Mouse (Mus musculus): ENCODE data around the gene 3110001I22Rik. TPM values are rescaled to one million over a fixed set of nuclear protein-coding genes. Genes with fewer than 3 reads are reported as not detected.

The 3110001I22Rik gene
- total and polyA plus RNA-seq, 2 experiments from 2014 or later, result 4.3 to 4.8 TPM

- ATAC-seq (no peak), DNase-seq (ENCODE audit: low spot score) (no peak)
- H3K4me2 ChIP-seq (ENCODE audit: low read depth, low read length), result no peak overlapping the region
- no peak overlapping the region for H3K9ac ChIP-seq (replicated peaks; ENCODE audit: low read length)
- no peaks in the 10 kb centered on the region for H3K36me3 ChIP-seq (ENCODE audit: insufficient read depth, low read length)
- no peak overlapping the region for H3K27ac ChIP-seq
- H3K4me1 ChIP-seq (ENCODE audit: insufficient read depth, low read length), result no peaks in the 10 kb centered on the region
- no peak overlapping the region for H3K4me3 ChIP-seq (ENCODE audit: low read length)
- H3K9me3 ChIP-seq (ENCODE audit: low read length), result no peaks in the 10 kb centered on the region
- H3K27me3 ChIP-seq (ENCODE audit: insufficient read depth, low read length), result no peaks in the 10 kb centered on the region
- 94% methylated on average over 3 of the region's 3 CpGs for WGBS
- TF ChIP-seq CTCF (IDR thresholded peaks at IDR 0.05; ENCODE audit: low read depth), result no peak
These were observed 43.2 kb downstream of the 3110001I22Rik start for GRCm38 (mm10) chr16:13714910-13715309.

- DNase-seq (ENCODE audit: low spot score) (no peak), ATAC-seq (no peak)
- WGBS, result 74% methylated on average over 2 of the region's 2 CpGs
- Histone ChIP-seq H3K36me3 (ENCODE audit: insufficient read depth, low read length) (no peaks in the 10 kb centered on the region), H3K27ac (no peak overlapping the region), H3K4me2 (ENCODE audit: low read depth, low read length) (no peak overlapping the region), H3K27me3 (ENCODE audit: insufficient read depth, low read length) (no peaks in the 10 kb centered on the region), H3K4me1 (ENCODE audit: insufficient read depth, low read length) (no peaks in the 10 kb centered on the region), H3K4me3 (ENCODE audit: low read length) (no peak overlapping the region), H3K9me3 (ENCODE audit: low read length) (no peaks in the 10 kb centered on the region), H3K9ac (replicated peaks; ENCODE audit: low read length) (no peak overlapping the region)
- TF ChIP-seq CTCF (IDR thresholded peaks at IDR 0.05; ENCODE audit: low read depth), result no peak
These were observed 45.3 kb downstream of the 3110001I22Rik start for GRCm38 (mm10) chr16:13716821-13717553.

DNA sequence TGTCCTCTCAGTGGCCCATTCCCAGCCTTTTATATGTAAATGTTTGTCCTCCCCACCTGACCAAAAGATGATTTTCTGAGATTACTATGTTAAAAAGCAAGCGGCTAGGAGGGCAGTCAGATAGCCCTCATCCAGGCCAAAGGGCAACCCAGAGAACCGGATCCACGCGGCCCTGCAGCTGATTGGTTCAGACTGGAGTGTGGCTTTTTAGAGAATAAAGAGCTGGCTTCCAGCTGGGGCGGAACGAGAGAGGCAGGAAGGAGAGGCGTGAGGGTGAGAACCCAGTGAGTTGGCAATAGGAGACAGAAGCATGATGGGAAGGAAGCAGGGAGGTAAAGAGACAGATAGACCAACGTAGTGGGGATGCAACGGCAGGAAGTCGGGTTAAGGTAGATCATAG is 51.2 kb downstream of the 3110001I22Rik start:
- Histone ChIP-seq H3K27me3 (ENCODE audit: insufficient read depth, low read length) (no peaks in the 10 kb centered on the region), H3K4me1 (ENCODE audit: insufficient read depth, low read length) (no peaks in the 10 kb centered on the region), H3K27ac (no peak overlapping the region), H3K9ac (replicated peaks; ENCODE audit: low read length) (no peak overlapping the region), H3K9me3 (ENCODE audit: low read length) (no peaks in the 10 kb centered on the region), H3K4me3 (ENCODE audit: low read length) (no peak overlapping the region), H3K36me3 (ENCODE audit: insufficient read depth, low read length) (no peaks in the 10 kb centered on the region), H3K4me2 (ENCODE audit: low read depth, low read length) (no peak overlapping the region)
- no peak for TF ChIP-seq CTCF (IDR thresholded peaks at IDR 0.05; ENCODE audit: low read depth)
- DNase-seq (ENCODE audit: low spot score) (no peak), ATAC-seq (no peak)
- WGBS, result 33% methylated on average over 10 of the region's 10 CpGs

- no peaks in the 10 kb centered on the region for H3K9me3 ChIP-seq (ENCODE audit: low read length)
- TF ChIP-seq CTCF (IDR thresholded peaks at IDR 0.05; ENCODE audit: low read depth), result no peak
- no peak overlapping the region for H3K9ac ChIP-seq (replicated peaks; ENCODE audit: low read length)
- no peak overlapping the region for H3K27ac ChIP-seq
- 81% methylated on average over 5 of the region's 5 CpGs for WGBS
- no peaks in the 10 kb centered on the region for H3K4me1 ChIP-seq (ENCODE audit: insufficient read depth, low read length)
- H3K27me3 ChIP-seq (ENCODE audit: insufficient read depth, low read length), result no peaks in the 10 kb centered on the region
- no peaks in the 10 kb centered on the region for H3K36me3 ChIP-seq (ENCODE audit: insufficient read depth, low read length)
- no peak overlapping the region for H3K4me2 ChIP-seq (ENCODE audit: low read depth, low read length)
- no peak for DNase-seq (ENCODE audit: low spot score)
- no peak overlapping the region for H3K4me3 ChIP-seq (ENCODE audit: low read length)
- no peak for ATAC-seq
These were observed 56.1 kb downstream of the 3110001I22Rik start for GRCm38 (mm10) chr16:13727811-13728335.

Other genes with a start within 250 kb of the 3110001I22Rik start
- gene Parn, start 3.8 kb upstream of the 3110001I22Rik start, total RNA-seq (2014; rRNA removed), result 13.2 and 13.3 TPM in 2 replicates
- gene Parn, start 3.8 kb upstream of the 3110001I22Rik start, polyA plus RNA-seq (2015; fragmentation: Nextera tagmentation; extraction: Ambion mirVana), result 31.1 and 32.1 TPM in 2 replicates
- 31.6 and 40.5 TPM in 2 replicates for gene Bfar, start 71 bp upstream of the 3110001I22Rik start, total RNA-seq (2014; rRNA removed)
- 38.8 and 38.9 TPM in 2 replicates for gene Bfar, start 71 bp upstream of the 3110001I22Rik start, polyA plus RNA-seq (2015; fragmentation: Nextera tagmentation; extraction: Ambion mirVana)
- not detected in 2 replicates for gene Pla2g10, start 59.1 kb downstream of the 3110001I22Rik start, total RNA-seq (2014; rRNA removed)
- gene Pla2g10, start 59.1 kb downstream of the 3110001I22Rik start, polyA plus RNA-seq (2015; fragmentation: Nextera tagmentation; extraction: Ambion mirVana), result 0.19 TPM in 1 of 2 replicates, not detected in the other
- gene Rrn3, start 108.8 kb downstream of the 3110001I22Rik start, total RNA-seq (2014; rRNA removed), result 73.5 and 83.8 TPM in 2 replicates
- 74.7 and 77.2 TPM in 2 replicates for gene Rrn3, start 108.8 kb downstream of the 3110001I22Rik start, polyA plus RNA-seq (2015; fragmentation: Nextera tagmentation; extraction: Ambion mirVana)
- 138 and 171 TPM in 2 replicates for gene Ntan1, start 146.9 kb downstream of the 3110001I22Rik start, total RNA-seq (2014; rRNA removed)
- 234 and 243 TPM in 2 replicates for gene Ntan1, start 146.9 kb downstream of the 3110001I22Rik start, polyA plus RNA-seq (2015; fragmentation: Nextera tagmentation; extraction: Ambion mirVana)
- gene Pdxdc1, start 231.2 kb downstream of the 3110001I22Rik start, total RNA-seq (2014; rRNA removed), result 75.2 and 89.1 TPM in 2 replicates
- gene Pdxdc1, start 231.2 kb downstream of the 3110001I22Rik start, polyA plus RNA-seq (2015; fragmentation: Nextera tagmentation; extraction: Ambion mirVana), result 58.2 and 64.2 TPM in 2 replicates
- 48.6 and 71.1 TPM in 2 replicates for gene Mpv17l, start 231.2 kb downstream of the 3110001I22Rik start, total RNA-seq (2014; rRNA removed)
- gene Mpv17l, start 231.2 kb downstream of the 3110001I22Rik start, polyA plus RNA-seq (2015; fragmentation: Nextera tagmentation; extraction: Ambion mirVana), result 46.4 and 48.4 TPM in 2 replicates

Data from hindbrain, postnatal 0 days (tissue).